Mouse (Mus musculus) intestine, postnatal 0 days (tissue): Measurements from ENCODE around the gene AI854703. TPM values are rescaled to one million over a fixed set of nuclear protein-coding genes. Genes with fewer than 3 reads are reported as not detected.

Experiments
- ATAC-seq: fragments of 200-750 bp; cut with Nextera tagmentation; 2 replicates; pipeline ENCODE4 v1.8.0; 2017; ENCODE audit warnings: mild to moderate bottlenecking, moderate TSS enrichment, moderate library complexity
- H3K27ac ChIP-seq: fragments of 300-500 bp; sonication (generic); 2 replicates; pipeline ENCODE4 v1.5.1; 2014; ENCODE audit warnings: mild to moderate bottlenecking, low read depth, low read length, moderate library complexity
- H3K27me3 ChIP-seq: fragments of 300-500 bp; sonication (generic); replicated peaks from 2 replicates; pipeline ENCODE4 v1.6.1; 2014; ENCODE audit warnings: low read length, mixed read lengths; ENCODE audit not compliant: control insufficient read depth, insufficient read depth
- H3K36me3 ChIP-seq: fragments of 300-500 bp; sonication (generic); 2 replicates; pipeline ENCODE4 v1.6.1; 2014; ENCODE audit warnings: mild to moderate bottlenecking, moderate library complexity; ENCODE audit not compliant: control insufficient read depth, insufficient read depth
- H3K4me1 ChIP-seq: fragments of 300-500 bp; sonication (generic); replicated peaks from 2 replicates; pipeline ENCODE4 v1.6.1; 2014; ENCODE audit warnings: antibody characterized with exemption, low read length, mixed read lengths; ENCODE audit not compliant: control insufficient read depth, insufficient read depth
- H3K4me2 ChIP-seq: fragments of 300-500 bp; sonication (generic); replicated peaks from 2 replicates; pipeline ENCODE4 v1.6.1; 2014; ENCODE audit warnings: low read depth, mild to moderate bottlenecking, moderate library complexity
- H3K4me3 ChIP-seq: fragments of 300-500 bp; sonication (generic); 2 replicates; pipeline ENCODE4 v1.5.1; 2014; ENCODE audit warnings: low read depth, low read length
- H3K9ac ChIP-seq: fragments of 300-500 bp; sonication (generic); 2 replicates; pipeline ENCODE4 v1.6.1; 2014; ENCODE audit warnings: mild to moderate bottlenecking, low read depth, low read length
- H3K9me3 ChIP-seq: fragments of 300-500 bp; sonication (generic); 2 replicates; pipeline ENCODE4 v1.6.1; 2016; ENCODE audit warnings: mixed run types; ENCODE audit not compliant: control insufficient read depth
- CTCF ChIP-seq: sonication (generic); IDR thresholded peaks from 2 replicates; pipeline ENCODE4 v1.5.1; 2016; ENCODE audit warnings: low read depth, mild to moderate bottlenecking, control low read depth, antibody characterized with exemption, moderate library complexity
- WGBS: fragments of 180-500 bp; shearing (Covaris S2); extraction: QIAGEN DNeasy Blood & Tissue Kit; methylation state at CpG from one replicate; pipeline ENCODE4 v1.1.7; 2014; 5-methylcytosine and 5-hydroxymethylcytosine counted together
- polyA plus RNA-seq: library from polyadenylated mRNA; unstranded; fragments of >200 nt; fragmentation: Nextera tagmentation; extraction: Ambion mirVana; gene quantifications from 2 replicates; pipeline ENCODE4 v1.2.1, GENCODE M21; 2015

The AI854703 gene
- polyA plus RNA-seq, 1 experiment from 2014 or later, result 0.63 TPM

DNA sequence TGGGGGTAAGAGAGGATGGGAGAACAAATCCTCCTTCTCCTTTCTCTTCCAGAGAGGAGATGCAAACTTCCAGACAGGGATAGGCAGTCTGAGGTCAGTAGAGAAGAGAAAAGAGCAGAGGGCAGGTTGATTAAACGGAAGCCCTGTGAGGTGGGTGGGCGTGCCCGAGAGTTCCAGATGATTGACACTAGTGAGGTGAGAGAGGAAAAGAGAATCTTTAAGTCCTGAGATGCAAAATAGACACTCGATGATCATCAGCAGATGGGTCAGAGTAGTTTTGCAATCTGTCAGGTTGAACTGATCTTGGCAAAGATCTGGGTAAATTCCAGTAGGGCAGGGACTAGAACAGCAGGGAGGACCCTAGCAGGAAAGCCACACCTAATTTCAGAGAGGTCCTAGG is 38.2 kb downstream of the AI854703 start:
- Histone ChIP-seq H3K4me2 (no peak overlapping the region), H3K27me3 (no peaks in the 10 kb centered on the region), H3K9ac (no peak overlapping the region), H3K4me1 (peaks cover 4% of the 10 kb centered on the region), H3K4me3 (no peak overlapping the region), H3K9me3 (no peaks in the 10 kb centered on the region), H3K36me3 (no peaks in the 10 kb centered on the region), H3K27ac (no peak overlapping the region)
- no peak for TF ChIP-seq CTCF
- WGBS, result 61% methylated on average over 4 of the region's 4 CpGs
- no peak for ATAC-seq

DNA sequence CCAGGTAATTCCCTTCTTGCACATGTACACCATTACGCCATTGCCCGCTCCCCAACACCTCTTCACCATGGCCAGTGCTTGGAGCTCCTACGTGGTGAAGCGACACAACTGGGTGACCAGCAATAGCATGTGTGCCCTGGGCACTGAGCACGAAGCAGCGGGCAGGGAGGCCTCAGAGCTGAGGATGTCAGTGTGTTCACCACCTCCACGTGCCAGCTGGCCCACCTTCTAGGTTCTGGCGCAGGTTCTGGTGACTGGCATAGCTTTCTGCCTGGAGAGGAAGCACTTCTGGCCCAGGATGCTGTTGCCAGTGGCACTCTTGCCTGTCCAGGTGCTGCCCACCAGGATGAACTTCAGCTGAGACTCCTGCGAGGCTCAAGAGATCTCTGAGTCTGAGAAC is 38.9 kb downstream of the AI854703 start:
- Histone ChIP-seq H3K4me2 (no peak overlapping the region), H3K4me1 (peaks cover 4% of the 10 kb centered on the region), H3K36me3 (no peaks in the 10 kb centered on the region), H3K27me3 (no peaks in the 10 kb centered on the region), H3K4me3 (no peak overlapping the region), H3K9ac (no peak overlapping the region), H3K27ac (no peak overlapping the region), H3K9me3 (no peaks in the 10 kb centered on the region)
- no peak for TF ChIP-seq CTCF
- 93% methylated on average over 9 of the region's 9 CpGs for WGBS
- no peak for ATAC-seq

DNA sequence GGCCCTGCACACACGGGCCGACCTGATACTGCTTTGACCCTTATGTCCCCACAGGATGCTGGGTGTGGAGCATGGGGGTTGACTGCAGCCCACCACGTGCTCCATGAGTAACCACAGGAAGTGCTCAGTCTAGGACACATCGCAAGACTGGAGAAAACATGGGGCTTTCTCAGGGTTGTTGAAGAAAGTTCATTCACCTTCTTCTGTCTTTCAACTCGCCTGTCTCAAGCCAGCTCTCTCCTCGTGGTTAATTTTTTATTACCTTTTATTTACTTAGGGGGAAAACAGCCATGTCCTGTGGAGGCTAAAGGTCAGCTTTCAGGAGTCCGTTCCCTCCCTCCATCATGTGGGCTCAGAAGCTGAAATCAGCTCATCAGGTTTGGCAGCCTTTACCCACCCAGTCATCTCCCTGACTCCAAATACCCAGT is 39.6 kb downstream of the AI854703 start:
- Histone ChIP-seq H3K27ac (no peak overlapping the region), H3K4me3 (no peak overlapping the region), H3K4me2 (0 out of 2 replicates have a peak overlapping the region, but pooled peaks have one; percentile 13), H3K27me3 (no peaks in the 10 kb centered on the region), H3K4me1 (peaks cover 4% of the 10 kb centered on the region), H3K9ac (no peak overlapping the region), H3K9me3 (no peaks in the 10 kb centered on the region), H3K36me3 (no peaks in the 10 kb centered on the region)
- no peak for TF ChIP-seq CTCF
- 9% methylated on average over 7 of the region's 7 CpGs for WGBS
- peak; percentile 61 for ATAC-seq

DNA sequence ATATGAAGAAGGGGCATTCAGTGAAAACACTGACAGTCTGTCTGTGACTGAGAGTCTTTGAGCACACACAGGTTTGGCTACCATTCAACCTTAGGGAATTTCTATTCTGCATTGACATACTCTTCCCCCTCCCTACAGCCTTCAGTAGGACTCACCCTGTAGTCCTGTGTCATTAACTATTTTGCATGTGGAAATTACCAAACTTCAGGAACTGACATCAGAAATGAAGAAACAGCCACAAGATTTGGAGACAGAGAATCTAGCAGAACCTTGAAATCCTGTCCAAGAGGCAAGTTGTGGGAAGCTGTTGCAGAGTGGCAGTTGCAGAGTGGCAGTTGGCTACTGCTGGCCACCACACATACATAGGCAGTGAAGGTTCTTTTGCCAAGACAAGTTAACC is 41.5 kb downstream of the AI854703 start:
- Histone ChIP-seq H3K4me3 (no peak overlapping the region), H3K27ac (no peak overlapping the region), H3K9ac (no peak overlapping the region), H3K27me3 (no peaks in the 10 kb centered on the region), H3K36me3 (no peaks in the 10 kb centered on the region), H3K9me3 (no peaks in the 10 kb centered on the region), H3K4me2 (no peak overlapping the region), H3K4me1 (peaks cover 4% of the 10 kb centered on the region)
- no peak for ATAC-seq
- TF ChIP-seq CTCF, result no peak

DNA sequence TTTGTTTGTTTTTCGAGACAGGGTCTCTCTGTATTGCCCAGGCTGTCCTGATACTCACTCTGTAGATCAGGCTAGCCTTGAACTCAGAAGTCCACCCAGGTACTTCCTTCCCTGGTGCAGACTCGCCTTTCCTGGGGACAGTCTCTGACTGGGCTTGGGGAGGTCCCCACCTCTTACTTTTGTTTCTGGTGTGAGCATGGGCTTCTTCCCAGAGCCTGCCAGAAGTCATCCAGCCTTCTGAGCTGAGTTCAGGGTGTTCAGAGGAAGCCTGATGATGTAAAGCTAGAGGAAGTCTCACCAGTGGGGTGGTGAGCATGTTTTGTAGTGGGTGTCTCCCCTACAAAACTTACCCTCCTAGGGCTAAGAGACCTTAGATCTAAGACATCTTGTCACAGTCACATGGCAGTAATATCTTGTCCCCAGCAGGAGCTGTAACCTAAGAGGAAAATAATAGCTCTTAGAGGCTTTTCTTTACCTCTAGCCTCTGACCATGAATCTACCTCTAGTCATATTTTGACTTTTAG is 42.9 kb downstream of the AI854703 start:
- no peak overlapping the region for H3K9ac ChIP-seq
- WGBS, result 78% methylated on average over 2 of the region's 2 CpGs
- H3K4me1 ChIP-seq, result peaks cover 4% of the 10 kb centered on the region
- no peaks in the 10 kb centered on the region for H3K27me3 ChIP-seq
- H3K27ac ChIP-seq, result no peak overlapping the region
- no peaks in the 10 kb centered on the region for H3K36me3 ChIP-seq
- no peak overlapping the region for H3K4me2 ChIP-seq
- no peak for TF ChIP-seq CTCF
- ATAC-seq, result no peak
- no peaks in the 10 kb centered on the region for H3K9me3 ChIP-seq
- H3K4me3 ChIP-seq, result no peak overlapping the region

DNA sequence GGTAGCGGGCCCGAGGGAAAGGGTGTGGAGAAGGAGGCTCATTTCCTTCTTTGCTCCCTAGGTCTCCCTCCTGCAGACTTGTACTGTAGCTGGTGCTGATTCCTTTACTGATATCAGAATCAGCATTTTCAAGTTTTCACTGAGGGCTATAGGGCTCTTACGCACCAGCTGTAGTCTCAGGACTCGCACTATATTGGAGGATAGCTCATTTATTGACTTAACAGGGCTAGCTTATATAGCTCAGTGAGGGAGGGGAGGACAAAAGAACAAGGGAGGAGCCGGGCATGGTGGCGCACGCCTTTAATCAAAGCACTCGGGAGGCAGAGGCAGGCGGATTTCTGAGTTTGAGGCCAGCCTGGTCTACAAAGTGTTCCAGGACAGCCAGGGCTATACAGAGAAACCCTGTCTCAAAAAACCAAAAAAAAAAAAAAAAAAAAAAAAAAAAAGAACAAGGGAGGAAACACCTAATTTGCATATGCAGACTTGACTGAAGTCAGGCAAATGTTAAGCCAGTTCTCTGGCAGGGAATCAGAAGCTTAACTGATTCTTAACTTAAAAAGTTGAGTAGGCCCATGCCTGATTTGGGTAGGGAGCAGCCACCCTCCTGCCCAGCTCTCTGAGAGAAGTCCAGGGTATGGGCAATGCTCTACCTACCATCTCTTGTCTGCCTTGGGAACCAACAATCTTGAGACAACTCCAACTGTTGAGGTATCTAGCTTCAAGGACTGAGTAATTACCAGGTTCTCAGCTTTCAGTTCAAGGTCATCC is 47.9 kb downstream of the AI854703 start:
- no peak overlapping the region for H3K4me3 ChIP-seq
- no peak for TF ChIP-seq CTCF
- H3K27ac ChIP-seq, result no peak overlapping the region
- H3K4me2 ChIP-seq, result no peak overlapping the region
- 69% methylated on average over 9 of the region's 9 CpGs for WGBS
- no peaks in the 10 kb centered on the region for H3K9me3 ChIP-seq
- no peaks in the 10 kb centered on the region; the same call in 1 of the 2 replicates for H3K4me1 ChIP-seq
- no peak for ATAC-seq
- no peaks in the 10 kb centered on the region for H3K27me3 ChIP-seq
- H3K36me3 ChIP-seq, result no peaks in the 10 kb centered on the region
- H3K9ac ChIP-seq, result no peak overlapping the region
